Comparison of ENCODE assay signal across 8 mouse cellular contexts in the genomic region with DNA sequence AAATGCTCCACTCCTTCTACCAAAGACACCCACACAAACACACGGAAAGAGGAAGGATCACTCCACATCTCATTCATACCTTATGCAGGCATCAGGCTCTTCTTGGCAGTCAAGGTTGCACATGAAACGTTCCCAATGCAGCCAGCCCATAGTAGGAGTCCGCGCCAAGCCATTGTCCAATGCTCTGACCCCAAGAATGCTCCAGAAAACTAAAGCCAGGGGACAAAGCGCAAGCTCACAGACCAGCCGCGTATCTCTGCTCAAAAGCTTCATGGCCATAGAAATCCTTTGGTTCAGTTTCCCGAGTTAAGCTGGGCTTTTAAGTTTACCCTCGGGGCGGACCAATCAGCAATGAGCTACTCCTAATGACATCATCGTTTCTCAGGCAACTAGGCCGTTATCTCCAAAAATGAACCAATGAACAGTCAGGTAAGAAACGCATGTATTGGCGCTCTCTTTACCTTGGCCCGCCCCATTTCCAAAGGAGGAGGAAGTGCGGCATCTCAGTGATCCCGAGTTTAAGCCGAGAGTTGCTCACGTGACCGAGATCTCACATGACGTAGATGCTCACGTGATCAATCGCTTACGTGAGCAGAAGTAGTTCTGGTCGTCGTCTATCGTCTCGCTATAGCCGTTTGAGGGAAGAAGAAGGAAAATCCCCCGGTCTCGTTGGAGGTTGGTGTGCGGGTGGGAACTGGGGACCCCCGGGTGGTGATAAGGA. TPM values are rescaled to one million over a fixed set of nuclear protein-coding genes. Genes with fewer than 3 reads are reported as not detected.
DNase-seq lines count a peak whose midpoint lies in the region; ATAC-seq lines count a peak whose summit lies in the region.

Gene Gla, minus strand, starts transcription at position 467 of the 721 bp plus-strand sequence.
Gene Hnrnph2, plus strand, starts transcription at position 521 of the 721 bp plus-strand sequence.

- DNase-seq in adipocyte (ENCODE audit: low spot score), result peak; percentile 98
- DNase-seq in embryo, embryonic 10 days (ENCODE audit: low spot score), result peak; percentile 99
- DNase-seq in gastrocnemius, postnatal 10 days, result peak; percentile 77
- DNase-seq in induced T-regulatory cell, adult 2 months (ENCODE audit: low read depth), result peak; percentile 96
- peak; percentile 92 to 95 for DNase-seq in left cerebral cortex, adult 9 months (ENCODE audit: low spot score in 2 of 2)
- DNase-seq in right cerebral cortex, postnatal 14 days, result peak; percentile 79
- DNase-seq in urinary bladder, postnatal 36 days (ENCODE audit: low spot score in 2 of 2), result peak; percentile 81 to 86

- peak; percentile 84 for ATAC-seq in megakaryocyte progenitor cell, adult 5-6 weeks (replicated peaks; ENCODE audit: poor library complexity)

RNA-seq across cellular contexts. Expression of gene Gla, which starts in this region (rescaled TPM):
- total RNA-seq in gastrocnemius, postnatal 10 days (2021), result 1 to 10 TPM; 2.0 to 2.5 TPM
- 16.3 and 21.0 TPM in 2 replicates for total RNA-seq in megakaryocyte progenitor cell, adult 5-6 weeks (2015)
- 19.6 and 23.2 TPM in 2 replicates for total RNA-seq in megakaryocyte progenitor cell, adult 5-6 weeks (2017)

RNA-seq across cellular contexts. Expression of gene Hnrnph2, which starts in this region (rescaled TPM):
- 10 to 100 TPM; 59.1 to 65.2 TPM for total RNA-seq in gastrocnemius, postnatal 10 days (2021)
- 79.0 and 80.6 TPM in 2 replicates for total RNA-seq in megakaryocyte progenitor cell, adult 5-6 weeks (2015)
- total RNA-seq in megakaryocyte progenitor cell, adult 5-6 weeks (2017), result 141 and 154 TPM in 2 replicates

Comparison
In these comparisons a context has a peak if more than half of its experiments do, and no peak if none do; other contexts are left out.
1. Peak in every context shown above with its lines: DNase-seq and ATAC-seq.
2. RNA of gene Gla (total RNA-seq): 16.3 to 23.2 TPM in megakaryocyte progenitor cell, adult 5-6 weeks; 2.0 to 2.5 TPM in gastrocnemius, postnatal 10 days; every median in the first group is over 4 times any median in the second.